Mouse (Mus musculus) MN1 (cell line): ENCODE data around the gene Scaf8.
A peak's percentile ranks its signal among the peaks of the same experiment; 100 is the strongest.
"Not testable (repeated sequence)": the region's sequence is repeated elsewhere in the genome, so short reads cannot be mapped to it uniquely, and the experiment has no call there.

Source experiments
- DNase-seq: peaks from one replicate; pipeline ENCODE4 v3.0.0-alpha.2; 2016; ENCODE audit warnings: low spot score

Gene Scaf8

DNA sequence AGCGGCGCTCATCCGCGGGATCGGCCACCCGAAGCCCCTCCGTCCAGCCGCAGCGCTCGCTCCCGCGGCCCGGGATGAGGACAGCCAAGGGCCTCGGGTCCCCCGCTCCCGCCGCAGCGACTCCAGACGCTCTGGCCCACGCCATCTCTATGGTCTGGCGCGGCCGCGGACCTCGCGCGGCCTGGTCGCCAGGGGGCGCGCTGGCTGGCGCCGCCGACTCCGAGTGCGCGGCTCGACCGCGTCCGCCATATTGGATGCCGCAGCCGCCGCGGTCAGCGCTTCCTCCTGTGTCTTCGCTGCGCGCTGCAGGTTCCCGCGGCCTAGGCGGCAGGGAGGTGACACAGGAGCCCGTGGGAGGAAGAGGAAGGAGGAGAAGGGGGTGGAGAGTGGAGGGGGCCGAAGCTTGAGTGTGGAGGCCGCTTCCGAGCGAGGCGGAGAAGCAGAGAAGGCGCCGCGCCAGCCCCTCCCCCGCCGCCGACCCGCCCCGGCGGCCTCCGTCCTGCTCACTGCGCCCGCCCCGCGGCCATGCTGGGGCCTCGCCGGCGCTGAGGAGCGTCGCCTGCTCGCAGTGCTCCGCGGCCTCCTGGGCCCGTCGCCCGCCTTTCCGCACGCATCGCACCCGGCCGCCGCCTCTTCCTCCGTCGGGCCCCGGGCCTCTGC, at the start of gene Scaf8:
Gene Scaf8 (plus strand): TSS at position 253 of the 660 bp plus-strand sequence.
- peak; percentile 93 for DNase-seq

DNA sequence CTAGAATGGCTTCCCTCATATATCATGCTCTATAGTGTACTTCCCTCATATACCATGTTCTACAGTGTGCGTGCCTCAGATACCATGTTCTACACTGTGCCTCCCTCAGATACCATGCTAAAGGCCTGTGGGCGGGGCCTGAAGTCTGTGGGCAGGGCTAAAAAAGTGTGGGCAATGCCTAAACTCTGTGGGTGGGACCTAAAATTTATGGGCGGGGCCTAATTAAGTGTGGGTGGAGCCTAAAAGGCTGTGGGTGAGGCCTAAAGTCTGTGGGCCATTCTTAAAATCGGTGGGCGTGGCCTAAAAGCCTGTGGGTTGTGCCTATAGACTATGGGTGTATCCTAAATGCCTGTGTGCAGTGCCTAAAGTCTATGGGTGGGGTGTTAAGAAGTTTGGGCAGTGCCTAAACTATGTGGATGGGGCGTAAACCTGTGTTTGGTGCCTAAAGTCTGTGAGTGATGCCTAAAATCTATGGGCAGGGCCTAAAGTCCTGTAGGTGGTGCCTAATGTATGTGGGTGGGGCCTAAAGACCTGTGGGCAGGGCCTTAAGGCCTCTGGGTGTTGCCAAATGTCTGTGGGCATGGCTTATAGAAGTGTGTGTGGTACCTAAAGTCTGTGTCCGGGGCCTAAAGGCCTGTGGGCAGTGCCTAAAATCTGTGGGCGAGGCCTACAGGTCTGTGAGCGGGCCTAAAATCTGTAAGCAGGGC, 39.5 kb upstream of the Scaf8 start:
- no peak for DNase-seq

DNA sequence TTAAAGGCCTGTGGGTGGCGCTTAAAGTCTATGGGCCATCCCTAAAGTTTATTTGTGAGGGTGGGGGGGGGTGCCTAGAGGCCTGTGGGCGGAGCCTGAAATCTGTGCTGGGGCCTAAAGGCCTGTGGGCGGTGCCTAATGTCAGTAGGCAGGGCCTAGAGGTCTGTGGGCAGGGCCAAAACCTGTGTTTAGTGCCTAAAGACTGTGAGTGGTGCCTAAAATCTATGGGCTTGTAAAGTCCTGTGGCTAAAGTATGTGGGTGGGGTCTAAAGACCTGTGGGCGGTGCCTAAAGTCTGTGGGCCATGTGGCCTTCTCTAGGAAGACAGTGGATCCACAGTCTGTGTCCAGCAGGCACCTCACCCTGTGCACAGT, 38.9 kb upstream of the Scaf8 start:
- no peak for DNase-seq

DNA sequence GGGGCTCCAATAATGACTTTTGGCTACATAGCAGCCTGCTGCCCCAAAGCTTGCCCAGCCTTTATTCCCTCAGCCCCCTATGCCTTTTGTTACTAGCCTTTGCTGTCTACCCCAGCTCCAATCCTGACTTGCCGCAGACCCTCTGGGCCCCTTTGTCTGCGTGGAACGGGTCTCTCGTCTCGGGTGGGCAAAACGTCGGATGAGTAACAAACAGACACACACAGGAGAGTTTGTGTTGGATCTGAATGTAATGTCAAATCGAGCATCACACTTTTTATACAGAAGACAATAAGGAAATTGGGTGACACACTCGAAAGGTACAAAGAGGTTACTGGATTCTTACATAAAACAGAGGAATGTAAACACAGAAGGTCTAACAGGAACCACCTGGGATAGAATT, 36.8 kb upstream of the Scaf8 start:
- not testable (repeated sequence) for DNase-seq

DNA sequence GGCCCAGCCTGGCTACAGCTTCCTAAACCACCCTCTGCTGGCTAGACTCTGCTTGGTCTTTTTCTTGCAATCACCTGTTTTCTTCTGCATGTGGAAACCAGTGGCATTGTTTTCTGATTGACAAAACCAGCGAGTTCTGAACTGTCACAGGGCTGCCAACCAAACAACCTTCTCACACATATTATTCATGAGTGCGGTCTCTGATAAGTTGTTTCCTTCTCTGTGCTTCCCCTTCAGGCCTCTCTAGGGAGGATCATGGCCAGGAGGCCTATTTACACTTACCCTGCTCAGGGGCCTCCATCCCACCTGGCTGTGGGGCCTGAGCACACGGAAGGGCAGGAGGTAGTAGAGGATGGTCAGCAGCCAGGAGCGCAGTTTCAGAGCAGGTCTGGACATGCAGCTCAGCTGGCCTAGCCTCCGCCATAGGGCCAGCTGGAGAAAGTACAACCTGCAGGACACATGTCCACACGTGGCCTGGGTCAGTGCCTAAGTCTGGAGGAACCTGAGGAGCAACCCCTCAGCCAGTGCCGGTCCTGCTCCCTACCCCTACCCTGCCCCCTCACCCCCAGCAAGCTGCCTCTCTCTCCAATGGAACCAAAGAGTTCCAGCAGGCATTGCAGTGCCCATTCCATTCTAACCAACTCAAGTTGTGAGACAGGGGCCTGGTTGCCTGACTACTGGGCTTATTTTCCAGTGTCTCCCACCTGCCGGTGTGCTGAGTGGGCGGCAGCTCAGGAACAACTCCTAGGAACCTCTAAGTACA, 34.0 kb upstream of the Scaf8 start:
- not testable (repeated sequence) for DNase-seq

DNA sequence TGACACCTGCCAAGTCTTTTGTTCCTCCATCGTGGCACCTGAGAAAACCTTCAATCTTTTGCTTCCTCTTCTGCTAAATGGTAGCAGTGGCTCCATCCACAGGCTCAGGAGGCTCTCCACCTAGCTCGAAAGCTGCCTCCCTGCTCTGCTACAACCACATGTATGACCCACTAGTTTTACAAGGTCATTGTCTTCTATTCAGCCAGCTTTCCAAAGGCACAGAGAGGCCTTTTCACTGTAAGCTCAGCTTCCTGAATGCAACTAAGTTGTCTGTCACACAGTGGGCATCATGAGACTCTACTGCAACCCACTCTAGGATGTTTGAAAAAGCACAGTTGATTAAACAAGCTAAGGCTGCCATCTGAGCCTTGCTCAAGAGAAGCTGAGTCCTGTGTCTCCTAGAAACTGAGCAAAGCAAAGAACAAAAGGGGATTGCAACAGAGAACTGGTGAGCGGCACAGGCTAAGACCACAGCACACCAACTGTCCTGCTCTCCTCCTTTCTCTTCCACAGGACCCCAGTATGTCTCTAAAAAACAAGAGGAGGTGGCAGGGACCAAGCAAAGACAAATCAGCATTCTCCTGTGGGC, 33.2 kb upstream of the Scaf8 start:
- not testable (repeated sequence) for DNase-seq

DNA sequence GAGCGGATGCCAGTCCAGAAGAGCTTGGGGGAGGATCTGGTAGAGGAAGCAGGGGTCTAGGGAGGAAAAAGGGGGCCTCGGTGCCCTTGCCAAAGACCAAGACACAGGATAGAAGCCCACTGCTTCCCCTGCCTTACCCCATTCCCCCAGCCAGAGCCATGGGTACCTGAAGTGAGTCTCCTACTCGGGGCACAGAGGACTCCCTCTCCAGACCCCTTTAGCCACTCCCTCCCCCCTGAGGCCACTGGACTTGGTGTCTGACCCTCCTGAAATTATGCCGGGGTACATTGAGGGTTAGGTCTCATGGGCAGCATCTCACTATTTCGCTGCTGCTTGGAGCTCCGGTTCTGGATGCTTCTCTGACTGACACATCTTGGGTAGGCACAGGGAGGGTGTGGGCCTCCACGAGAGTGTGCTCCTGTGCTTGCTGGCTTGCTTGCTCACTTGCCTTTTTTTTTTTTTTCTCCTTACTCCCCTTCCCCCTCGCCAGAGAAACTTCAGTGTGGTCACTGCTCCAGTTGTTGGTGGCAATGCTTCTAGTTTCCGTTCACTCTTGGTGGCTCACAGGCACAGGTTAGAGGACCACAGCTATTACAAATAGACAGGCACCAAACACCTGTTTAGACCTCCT, 32.5 kb upstream of the Scaf8 start:
- DNase-seq, result peak; percentile 59

DNA sequence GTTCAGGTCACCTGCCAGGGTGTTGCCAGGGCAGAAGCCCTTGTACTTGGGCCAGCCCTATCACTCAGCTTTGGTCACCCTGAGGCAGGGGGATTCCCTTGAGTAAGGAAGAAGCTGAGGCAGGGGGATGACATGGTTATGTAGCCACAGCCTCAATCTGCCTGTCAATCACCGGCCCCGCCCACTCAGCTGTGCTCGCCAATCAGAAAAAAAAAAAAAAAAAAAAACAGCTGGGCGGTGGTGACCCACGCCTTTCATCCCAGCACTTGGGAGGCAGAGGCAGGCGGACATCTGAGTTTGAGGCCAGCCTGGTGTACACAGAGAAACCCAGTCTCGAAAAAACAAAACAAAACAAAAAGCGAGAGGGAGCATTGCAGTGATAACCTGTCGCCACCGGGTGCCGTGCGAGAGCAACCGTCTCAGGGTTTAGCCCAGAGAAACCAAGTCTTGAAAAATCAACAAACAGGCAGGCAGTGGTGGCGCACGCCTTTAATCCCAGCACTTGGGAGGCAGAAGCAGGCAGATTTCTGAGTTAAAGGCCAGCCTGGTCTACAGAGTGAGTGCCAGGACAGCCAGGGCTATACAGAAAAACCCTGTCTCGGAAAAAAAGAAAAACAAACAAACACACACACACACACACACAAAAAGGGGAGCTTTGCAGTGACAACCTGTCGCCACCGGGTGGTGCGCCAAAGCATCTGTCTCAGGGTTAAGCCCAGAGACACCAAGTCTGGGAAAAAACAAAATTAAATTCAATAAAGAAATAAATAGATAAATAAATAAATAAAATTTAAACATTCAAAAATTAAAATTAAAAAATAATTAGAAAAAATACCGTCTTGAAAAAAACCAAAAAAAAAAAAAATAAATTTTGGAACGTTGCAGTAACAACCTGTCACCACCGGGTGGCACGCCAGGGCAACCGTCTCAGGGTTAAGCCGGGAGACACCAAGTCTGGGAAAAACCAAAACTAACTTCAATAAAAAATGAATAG, 31.7 kb upstream of the Scaf8 start:
- DNase-seq, result peak; percentile 66

DNA sequence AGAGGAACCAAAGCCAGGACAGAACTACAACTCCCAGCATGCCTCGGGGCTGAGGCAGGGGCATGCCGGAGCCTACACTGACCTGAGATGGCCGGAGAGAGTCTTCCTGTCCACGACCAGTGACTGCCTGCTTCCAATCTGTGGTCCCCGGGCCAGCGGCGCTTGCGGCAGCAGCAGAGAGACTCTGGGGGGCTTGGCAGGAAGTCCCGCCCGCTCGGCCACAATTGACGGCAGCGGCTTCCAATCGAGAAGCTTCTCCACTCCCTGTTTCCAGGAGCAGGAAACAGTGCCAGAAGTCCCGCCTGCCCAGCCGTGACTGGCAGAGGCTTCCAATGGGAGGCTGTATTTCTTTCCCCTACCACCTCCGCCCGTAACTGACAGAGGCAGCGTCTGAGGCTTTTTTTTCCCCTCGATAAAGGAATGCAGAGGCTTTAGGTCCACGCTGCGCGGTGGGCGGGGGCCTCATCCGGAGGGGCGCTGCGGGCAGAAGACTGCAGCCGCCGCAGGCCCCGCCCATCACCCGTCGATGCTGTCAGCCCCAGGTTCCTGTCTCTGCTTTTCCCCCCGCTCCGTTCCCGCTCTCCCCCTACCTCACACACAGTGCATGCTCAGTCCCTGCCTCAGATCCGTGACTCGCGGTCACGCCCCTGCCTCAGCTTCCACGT, 30.8 kb upstream of the Scaf8 start:
- peak; percentile 97 for DNase-seq

DNA sequence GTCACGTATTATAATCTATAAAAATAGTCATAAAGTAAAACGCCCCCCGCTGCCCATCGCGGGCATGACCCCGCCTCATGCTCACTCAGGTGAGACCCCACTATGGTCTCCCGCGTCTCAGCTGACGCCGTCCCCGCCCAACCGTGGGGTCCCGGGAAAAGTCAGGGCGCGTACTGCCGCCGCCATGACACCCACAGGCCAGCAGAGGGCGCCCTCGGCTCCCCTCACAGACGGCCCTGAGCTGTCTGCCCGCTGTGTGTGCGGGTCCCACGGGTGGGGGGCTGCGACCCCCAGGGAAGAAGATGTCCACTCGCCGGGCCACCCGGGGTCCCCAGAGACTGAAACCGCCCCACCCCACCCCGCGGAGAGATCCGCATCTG, 30.2 kb upstream of the Scaf8 start:
- DNase-seq, result peak; percentile 72

DNA sequence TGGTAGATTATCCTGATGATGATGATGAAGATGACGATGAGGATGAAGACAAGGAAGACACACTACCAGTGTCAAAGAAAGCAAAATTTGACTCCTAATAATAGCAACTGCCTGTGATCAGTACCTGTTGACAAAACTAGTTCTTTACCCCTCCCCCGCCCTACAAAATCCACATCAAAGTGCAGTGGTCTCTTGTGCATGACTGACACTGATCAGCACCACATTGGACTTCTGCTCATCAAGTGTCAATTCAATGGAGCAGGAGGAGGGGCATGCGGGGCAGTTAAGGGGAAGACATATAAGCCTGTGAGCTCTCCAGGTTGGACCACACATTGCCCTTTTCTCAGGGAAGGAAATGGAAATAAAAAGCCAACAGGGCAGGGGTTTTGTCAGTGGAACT, 29.6 kb upstream of the Scaf8 start:
- DNase-seq, result peak; percentile 14

DNA sequence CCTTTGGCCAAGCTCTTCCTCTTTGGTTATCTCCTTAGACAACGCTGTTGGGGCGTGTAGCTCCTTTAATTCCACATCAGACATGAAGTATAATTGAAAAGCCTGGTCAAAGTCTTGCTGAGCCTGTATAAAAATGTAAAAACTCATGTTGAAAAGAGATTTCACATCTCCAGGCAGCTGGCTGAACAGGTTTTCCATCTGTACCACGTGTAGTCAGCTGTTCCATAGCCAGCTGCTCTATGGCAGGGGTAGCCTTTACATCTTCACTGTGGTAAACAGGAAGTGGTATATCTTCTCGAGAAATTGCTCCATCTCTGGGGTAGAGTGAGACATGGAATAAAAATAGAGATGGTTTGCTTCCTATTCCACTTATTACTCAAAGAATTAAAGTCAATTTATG, 22.1 kb upstream of the Scaf8 start:
- DNase-seq, result no peak

DNA sequence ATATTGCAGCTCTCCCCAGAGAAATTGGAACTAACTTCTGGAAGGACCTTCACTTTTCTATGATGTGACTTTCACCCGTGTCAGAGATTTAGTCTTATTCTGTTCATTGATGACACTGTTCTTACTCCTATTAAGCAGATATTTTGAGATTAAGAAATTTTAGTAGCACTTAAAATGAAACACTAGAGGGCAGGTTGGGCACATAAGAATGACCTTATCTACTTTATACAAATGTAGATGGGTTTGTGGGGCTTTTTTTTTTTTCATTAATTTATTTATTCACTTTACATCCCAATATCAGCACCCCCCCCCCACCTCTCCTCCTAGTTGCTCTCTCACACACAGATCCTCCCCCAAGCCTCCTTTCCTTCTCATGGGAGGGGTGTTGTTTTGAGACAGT, 15.5 kb upstream of the Scaf8 start:
- DNase-seq, result not testable (repeated sequence)

DNA sequence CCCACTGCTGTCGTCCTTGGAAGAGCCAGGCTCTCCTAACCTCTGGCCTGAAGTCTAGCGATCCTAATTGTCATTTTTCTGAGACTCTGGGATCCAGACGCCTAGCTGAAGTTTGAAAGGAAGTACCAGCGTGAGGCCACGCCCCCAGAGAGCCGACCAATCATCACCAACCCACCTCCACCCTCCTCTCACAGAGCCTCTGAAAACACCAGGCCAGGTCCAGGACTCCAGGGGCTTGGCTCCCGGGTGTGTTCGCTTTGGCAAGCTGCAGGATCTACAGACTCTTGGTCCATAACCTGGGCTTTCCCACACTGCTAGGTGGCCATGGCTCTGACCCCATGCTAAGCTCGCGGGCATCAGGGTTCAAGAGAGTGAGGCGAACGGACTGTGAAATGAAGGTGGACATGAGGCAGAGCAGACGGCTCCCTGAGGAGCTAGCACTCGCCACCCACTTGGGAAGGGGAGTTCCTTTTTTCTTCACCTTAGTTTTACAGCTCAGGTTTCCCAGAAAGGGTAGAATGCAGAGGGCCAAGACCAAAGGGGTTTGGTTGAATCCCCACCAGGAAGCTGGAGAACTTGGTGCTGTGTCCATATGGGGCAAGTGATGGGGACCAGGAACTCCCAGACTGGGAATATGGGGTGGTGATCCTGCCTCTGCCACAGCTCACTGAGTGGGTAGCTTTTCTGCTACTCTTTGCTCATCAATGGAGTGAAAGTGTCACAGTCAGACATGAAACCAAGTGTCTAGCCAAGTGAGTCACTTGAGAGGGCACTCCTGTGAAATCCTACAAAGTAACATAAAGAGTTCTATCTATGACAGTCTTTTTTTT, 12.2 kb upstream of the Scaf8 start:
- DNase-seq, result peak; percentile 30

DNA sequence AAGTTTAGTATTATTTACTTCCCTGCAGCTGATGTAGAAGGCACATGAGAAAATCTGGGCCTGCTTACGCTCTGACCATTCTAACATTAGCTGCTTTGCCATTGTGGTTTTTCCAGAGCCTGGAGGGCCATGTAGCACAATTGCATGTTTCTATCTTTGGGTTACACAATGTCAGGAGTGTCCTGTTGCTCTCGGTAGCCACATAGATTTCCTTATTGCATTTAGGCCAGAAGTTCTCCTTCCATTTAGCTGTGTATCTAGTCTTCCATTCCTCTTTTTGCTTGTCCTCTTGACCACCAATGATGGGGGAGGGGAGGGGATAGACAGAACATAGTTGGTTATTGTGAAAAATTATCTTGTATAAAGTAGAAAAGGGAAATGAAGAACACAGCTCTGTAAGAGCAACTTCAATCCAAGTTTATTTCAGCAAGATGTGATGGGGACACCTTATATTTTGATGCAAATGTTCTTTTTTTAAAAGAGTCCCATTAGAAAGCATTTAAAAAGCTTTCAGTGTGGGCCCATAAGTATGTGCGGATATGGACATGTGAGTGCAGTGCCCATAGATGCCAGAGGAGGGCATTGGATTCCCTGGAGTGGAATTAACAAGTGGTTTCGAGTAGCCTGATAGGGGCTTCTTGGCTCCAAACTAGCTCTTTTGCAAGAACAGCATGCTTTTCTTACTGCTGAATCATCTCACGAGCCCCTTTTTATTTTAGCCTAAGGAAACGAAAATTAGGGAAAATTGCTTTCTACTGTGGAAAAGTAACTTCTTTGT, 10.4 kb upstream of the Scaf8 start:
- no peak for DNase-seq

DNA sequence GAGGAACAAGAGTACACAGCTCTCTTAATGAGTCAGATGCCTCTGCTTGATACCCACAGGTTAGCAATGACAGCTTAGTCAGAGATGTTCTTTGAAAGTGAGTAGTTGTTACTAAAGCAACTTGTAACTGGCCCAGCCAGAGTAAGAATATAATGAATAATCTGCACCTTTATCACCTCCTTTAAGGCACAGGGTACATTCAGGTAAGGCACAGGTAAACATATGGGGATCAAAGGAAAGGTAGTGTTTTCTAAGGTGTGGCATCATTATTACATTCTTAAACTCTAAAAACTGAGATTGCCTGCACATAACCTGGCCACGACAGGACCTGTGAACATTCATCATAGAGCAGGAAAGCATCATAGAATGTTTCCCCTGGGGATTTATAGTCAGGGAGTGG, 9.8 kb upstream of the Scaf8 start:
- DNase-seq, result no peak

DNA sequence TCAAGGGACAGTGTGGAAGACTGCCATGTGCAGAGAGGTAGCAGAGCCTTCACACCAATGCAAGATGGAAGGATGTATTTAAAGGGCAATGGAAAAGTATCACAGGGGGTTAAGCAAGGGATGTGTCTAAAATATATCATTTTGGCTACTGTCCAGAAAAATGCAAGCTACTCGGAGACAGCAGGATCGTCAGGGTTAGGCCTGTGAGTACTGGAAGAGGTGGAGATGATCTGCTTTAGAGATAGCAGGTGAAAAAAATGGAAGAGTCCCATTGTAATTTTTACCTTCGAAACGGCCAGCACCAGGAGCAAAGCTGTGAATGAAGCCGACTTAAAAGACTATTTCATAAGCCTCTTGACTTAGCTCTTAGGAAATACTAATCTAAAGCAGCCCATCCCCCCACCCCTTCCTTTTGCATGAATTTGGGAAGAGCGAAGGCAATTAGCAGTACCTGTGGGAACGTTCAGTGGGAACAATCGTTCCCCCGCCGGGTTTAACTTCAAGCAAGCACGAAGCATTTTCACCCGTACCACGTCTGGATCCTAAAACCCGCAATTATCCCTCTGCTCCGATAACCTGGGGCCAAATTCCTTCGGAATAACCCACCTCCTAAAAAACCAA, 925 bp upstream of the Scaf8 start:
- peak; percentile 46 for DNase-seq

DNA sequence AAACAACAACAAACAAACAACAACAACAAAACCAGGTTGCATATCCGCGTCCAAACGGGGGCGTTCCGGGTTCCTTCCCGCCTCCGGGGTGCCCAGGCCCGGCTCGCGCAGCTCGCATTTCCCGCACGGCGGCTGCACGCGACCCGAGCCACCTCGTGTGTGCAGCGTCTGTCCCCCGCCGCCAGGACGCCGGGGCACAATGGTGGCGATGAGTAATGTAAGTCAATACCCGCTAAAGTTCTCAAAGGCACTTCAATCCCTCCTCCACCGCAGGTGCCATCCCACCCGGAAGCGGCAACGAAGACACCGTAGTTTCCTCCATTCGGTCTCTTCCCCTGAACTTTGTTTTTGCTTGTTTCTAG, 433 bp upstream of the Scaf8 start:
- DNase-seq, result peak; percentile 88
